Mouse (Mus musculus): ENCODE data around the gene Cenpf.

Gene Cenpf

DNA sequence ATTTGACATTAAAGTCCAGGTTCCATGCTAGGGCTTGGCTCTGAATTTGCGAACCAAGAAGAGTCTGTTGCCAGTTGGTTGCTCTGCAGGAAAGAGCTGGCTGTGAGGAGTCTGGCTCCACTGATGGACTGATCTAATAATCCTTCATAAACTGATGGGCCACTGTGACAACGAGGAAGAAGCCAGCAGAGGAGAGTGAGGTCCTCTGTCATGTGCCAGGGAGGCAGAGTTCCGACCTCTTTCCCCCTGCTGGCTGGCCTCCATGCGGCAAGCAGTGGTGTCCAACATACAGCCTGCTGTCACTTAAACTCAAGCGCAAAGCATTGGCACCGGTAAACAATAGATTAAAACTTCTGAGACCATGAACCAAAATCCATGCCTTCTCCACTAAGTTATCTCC is 57.9 kb downstream of the Cenpf start:
- no peak for DNase-seq (ENCODE audit: low spot score in 2 of 2)

DNA sequence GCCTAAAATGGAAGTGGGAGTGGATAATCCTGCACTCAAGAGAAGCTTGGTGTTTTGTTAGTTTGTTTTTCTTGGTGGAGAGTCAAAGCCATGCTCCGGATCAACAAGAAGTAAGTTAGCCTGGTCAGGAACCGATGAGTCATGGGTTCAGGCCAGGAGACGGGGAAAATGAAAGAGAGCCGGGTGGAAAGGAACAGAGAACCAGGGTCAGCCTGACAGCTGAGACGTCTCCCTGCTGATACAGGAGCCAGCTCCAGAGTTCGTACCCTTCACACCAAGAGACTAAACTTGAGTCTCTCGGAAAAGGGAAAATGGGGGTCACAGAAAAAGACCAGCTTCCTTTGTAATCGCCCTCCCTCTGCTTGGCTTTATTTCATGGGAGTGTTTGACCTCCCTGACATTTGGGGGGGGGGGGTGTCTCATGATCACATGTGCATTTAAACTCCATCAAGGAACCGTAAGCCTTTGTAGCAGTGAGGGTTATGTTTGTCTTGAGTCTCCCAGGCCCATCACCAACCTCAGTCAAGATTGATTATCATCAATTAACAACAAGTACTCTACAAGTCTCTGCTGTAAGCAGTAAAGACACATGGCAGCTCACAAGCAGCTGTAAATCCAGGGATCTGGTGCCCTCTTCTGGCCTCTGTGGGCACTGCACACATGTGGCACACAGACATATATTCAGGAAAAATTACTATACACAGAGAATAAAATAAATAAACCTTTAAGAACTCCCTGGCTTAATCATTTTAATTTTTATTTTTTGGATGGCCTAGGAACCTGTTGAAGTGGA is 59.7 kb downstream of the Cenpf start:
- DNase-seq (ENCODE audit: low spot score in 2 of 2), result peak; percentile 71 to 80

DNA sequence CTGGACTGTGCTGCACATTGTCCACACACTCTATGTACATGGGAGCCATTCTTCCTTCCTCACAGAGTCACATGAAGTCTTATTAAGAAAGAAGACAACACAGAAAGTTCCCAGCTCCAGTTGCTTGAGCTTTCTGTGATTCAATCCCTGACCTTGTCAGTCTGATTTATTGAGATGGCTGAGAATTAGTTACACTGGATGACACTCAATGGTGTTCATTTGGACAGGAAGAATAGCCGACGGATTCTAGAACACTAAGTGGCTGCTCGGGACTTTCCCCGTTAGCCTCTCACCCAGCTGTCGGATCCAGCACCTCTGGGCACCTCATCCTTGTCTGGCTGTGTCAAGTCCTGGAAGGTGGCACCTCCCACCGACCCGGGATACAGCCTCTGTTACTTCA is 63.1 kb downstream of the Cenpf start:
- DNase-seq (ENCODE audit: low spot score in 2 of 2), result no peak

DNA sequence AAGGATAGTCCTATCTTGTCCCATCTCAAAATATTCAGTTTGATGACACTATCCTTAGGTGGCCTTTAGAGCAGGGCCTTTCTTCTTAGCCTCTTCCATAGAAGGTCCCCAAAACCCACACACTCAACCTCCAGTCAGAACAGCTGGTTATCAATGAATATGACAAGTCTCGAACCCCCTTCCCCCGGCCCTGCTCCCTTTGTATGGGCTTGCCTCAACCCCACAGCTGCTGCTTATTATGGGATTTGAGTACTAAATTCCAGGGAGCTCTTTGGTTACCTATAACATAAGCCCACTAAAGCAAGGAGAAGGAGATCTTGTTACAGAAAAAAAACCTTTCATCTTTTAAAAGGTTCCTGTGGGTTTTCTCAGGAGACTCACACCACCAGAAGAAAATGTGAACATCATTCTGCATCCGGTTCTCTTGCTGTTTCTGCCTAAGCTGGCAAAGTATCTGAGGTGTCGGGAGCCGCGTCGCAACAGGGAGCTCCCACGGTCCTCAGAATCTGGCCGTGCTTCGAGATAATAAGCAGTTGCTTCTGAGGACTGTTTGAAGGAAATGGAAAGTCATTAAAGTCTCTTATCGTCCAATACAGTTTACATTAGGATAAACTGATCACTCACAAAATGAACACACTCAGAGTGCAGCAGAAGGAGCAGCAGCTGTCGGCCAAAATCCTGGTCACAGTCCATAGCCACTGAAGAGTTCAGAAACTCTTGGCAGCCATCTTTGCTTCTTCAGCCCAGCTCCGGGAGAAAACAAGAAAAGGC is 68.7 kb downstream of the Cenpf start:
- DNase-seq (ENCODE audit: low spot score in 2 of 2), result no peak

DNA sequence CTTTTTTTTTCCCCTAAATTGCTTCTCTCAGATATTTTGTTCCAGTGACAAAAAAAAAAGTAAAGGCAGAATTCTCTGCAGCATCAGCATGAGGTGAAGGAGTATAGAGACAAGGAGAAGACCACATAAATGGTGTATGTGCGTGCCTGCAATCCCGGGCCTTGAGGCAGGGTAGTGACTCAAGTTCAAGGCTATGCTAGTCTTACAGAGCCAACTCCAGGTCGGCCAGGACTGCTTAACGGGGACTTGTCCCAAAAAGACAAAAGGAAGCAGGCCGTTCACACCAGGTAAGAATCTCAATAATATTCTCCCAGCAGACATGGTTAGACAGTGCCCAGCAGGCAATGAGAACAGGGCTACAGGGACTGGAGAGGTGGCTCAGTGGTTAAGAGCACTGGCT is 70.5 kb downstream of the Cenpf start:
- DNase-seq (ENCODE audit: low spot score in 2 of 2), result no peak

DNA sequence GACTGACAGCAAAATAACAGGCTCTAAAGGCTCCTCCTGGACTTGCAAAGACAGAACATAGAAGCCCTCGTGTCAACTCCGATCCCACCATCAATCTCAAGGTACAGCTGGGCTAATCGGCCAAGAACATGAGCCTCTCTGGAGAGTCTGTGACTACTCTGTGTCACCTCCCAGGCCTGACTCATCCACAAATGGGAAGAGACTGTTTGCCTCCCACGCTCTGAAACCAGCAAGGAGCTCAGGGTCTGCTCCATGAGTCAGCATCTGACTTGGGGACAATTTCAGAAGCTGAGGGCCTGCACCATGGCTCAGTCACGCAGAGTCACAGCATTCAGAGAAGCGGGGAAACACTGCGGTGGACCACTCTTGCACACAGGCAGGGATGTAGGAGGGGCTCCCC is 72.6 kb downstream of the Cenpf start:
- DNase-seq (ENCODE audit: low spot score in 2 of 2), result no peak

DNA sequence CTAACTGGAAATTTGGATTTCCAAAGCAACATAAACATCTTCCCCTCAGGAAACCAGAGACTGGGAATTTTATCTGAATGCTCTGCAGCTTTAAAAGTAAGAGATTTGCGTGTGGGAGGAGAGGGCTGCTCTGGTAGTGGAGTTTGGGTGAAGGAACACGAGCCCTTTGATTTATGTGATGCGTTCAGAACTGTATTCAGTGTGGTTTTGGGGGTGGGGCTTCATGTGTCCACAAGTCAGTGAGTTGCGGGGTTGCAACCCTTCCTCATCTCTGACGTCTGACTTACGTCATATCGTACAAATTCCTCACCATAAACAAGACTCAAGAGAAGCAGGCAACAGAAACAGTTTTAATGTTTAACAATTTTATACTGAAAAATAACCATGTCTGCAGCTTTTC is 74.8 kb downstream of the Cenpf start:
- DNase-seq (ENCODE audit: low spot score in 2 of 2), result no peak

DNA sequence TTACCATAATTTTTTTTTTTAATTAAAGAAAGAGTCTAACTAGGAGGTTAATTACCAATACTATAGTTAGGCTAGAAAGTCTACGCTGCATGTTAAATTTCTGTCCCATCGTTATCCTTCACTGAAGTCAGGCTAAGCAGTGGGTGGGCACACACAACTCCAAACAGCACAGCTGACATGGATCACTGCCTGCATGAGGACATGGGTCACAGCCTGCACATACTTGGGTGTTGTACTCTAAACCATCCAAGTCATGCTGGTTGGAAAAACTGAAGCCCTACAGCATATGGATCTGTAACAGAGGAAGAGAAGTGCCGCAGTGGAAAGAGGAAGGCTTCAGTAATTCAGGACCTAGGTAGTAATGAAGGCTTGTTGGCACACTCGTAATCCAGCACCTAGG is 76.1 kb downstream of the Cenpf start:
- DNase-seq (ENCODE audit: low spot score in 2 of 2), result no peak

DNA sequence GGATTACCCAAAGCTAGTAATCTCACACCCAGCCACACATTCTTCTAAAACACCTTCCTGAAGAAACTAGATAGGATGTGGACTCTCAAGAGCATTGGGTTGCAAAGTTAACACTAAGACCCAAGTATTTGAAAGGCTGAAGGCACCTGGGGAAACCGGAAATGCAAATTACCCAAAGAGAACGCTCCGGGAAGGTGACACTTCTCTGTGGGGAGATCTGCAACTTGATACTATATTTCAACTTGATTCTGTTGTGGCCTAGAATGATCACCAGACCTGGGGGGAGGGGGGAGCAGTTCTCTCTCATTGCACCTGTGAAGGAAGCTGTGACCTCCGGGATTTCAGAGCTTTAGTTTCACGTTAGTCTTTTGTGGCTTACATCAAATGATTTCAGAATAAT is 79.2 kb downstream of the Cenpf start:
- DNase-seq (ENCODE audit: low spot score in 2 of 2), result no peak

DNA sequence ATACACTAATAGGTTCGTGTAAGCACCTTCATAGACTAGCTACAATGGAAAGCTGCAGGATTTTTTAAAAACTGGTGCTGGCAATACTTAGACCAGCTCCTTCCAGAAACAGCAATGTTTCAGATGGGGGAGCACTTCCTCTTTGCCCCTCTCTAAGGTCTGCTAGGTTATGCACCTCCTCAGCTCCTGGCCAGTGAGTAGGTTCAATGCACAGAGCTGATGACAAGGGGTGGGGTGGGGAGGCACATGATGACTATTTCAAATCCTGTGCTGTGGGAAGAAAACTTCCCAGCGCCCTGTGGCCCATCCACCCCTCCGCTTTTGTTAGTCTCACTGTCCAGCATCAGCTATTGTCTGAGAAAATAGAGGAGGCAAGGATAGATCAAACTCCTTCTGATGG is 79.8 kb downstream of the Cenpf start:
- DNase-seq (ENCODE audit: low spot score in 2 of 2), result no peak

DNA sequence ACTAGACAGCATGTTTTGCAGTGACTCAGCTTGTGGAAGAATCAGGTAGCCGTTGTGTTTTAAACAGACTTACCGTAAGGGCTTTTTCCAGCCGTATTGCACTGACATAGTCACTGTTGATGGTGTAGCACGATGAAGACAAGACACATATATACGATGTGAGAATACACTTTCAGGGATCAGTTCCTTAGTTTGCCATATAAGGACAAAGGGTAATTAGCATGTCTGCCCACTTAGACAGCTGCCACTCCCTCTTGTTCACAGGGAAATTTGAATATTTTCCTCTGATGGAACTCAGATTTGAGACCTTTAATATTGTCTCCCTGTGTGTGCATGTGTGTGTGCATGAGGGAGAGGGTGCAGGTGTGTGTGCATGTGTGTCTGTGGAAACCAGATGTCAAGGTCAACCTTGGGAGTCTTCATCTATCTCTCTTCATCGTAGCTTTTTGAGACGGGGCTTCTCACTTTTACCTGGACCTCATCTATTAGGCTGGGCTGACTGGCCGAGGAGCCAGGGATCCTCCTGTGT is 82.2 kb downstream of the Cenpf start:
- DNase-seq (ENCODE audit: low spot score in 2 of 2), result no peak

DNA sequence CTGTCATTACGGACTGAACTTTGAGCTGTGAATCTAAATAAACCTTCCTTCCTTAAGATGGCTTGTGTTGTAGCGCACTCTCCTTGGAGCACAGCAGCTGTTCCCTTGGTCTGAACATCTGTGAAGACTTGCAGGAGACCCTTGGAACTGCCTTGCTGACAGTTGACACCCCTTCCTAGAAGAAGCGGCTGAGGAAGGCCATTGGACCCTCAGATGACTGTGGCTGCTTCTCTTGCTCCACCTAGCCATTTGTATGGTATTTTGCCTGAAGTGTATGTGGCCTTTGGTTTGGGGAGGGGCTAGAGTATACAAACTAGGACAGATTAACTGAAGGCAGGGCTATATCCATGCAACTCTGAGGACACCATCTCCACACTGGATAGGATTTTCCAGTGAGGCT is 90.8 kb downstream of the Cenpf start:
- DNase-seq (ENCODE audit: low spot score in 2 of 2), result no peak
